Mouse (Mus musculus) heart, embryonic 10.5 days (tissue): Measurements from ENCODE around the gene Loxl3. TPM values are rescaled to one million over a fixed set of nuclear protein-coding genes. Genes with fewer than 3 reads are reported as not detected.
A peak's percentile ranks its signal among the peaks of the same experiment; 100 is the strongest.

Experiments used
- DNase-seq: peaks from one replicate; pipeline ENCODE4 v3.0.0-alpha.2; 2017; ENCODE audit warnings: low spot score
- H3K27ac ChIP-seq: fragments of 300-500 bp; sonication (generic); 2 replicates; pipeline ENCODE4 v1.5.1; 2016; ENCODE audit warnings: mild to moderate bottlenecking
- H3K27me3 ChIP-seq: fragments of 300-500 bp; sonication (generic); 2 replicates; pipeline ENCODE4 v1.6.1; 2016; ENCODE audit warnings: mild to moderate bottlenecking; ENCODE audit not compliant: poor library complexity, insufficient read depth, severe bottlenecking
- H3K36me3 ChIP-seq: fragments of 300-500 bp; sonication (generic); 2 replicates; pipeline ENCODE4 v1.6.1; 2016; ENCODE audit warnings: mild to moderate bottlenecking, moderate library complexity
- H3K4me1 ChIP-seq: fragments of 300-500 bp; sonication (generic); 2 replicates; pipeline ENCODE4 v1.6.1; 2016; ENCODE audit warnings: mild to moderate bottlenecking
- H3K4me3 ChIP-seq: fragments of 300-500 bp; sonication (generic); 2 replicates; pipeline ENCODE4 v1.5.1; 2016; ENCODE audit warnings: mild to moderate bottlenecking, moderate library complexity
- H3K9me3 ChIP-seq: fragments of 300-500 bp; sonication (generic); 2 replicates; pipeline ENCODE4 v1.6.1; 2016; ENCODE audit warnings: mild to moderate bottlenecking, moderate library complexity
- WGBS: fragments of 180-500 bp; shearing (Covaris S2); methylation state at CpG from one replicate; pipeline ENCODE4 v1.1.7; 2016; 5-methylcytosine and 5-hydroxymethylcytosine counted together
- polyA plus RNA-seq: library from polyadenylated mRNA; unstranded; fragments of >200 nt; fragmentation: Nextera tagmentation; extraction: Ambion mirVana; gene quantifications from 2 replicates; pipeline ENCODE4 v1.2.1, GENCODE M21; 2016

The Loxl3 gene
- polyA plus RNA-seq, 1 experiment from 2014 or later, result 9.8 TPM

DNA sequence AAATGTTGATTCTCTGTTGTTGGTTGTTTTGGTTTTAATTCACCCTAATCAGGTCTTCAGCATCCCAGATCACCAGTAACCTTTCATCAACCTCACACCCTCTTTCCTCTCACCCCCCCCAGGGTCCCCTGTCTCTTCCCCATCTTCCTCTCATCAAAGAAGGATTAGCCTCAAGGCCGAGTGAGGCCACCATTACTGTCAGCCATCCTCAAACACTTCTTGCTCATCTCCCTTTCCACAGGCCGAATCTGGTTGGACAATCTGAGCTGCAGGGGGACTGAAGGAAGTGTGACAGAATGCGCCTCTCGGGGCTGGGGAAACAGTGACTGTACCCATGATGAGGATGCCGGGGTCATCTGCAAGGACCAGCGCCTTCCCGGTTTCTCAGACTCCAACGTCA, 3.2 kb downstream of the Loxl3 start:
- no peaks in the 10 kb centered on the region for H3K36me3 ChIP-seq
- H3K9me3 ChIP-seq, result no peaks in the 10 kb centered on the region
- no peak for DNase-seq
- peaks cover 62% of the 10 kb centered on the region for H3K27me3 ChIP-seq
- H3K4me3 ChIP-seq, result no peak overlapping the region
- 59% methylated on average over 8 of the region's 8 CpGs for WGBS
- no peak overlapping the region for H3K27ac ChIP-seq
- peaks cover 38% of the 10 kb centered on the region for H3K4me1 ChIP-seq

DNA sequence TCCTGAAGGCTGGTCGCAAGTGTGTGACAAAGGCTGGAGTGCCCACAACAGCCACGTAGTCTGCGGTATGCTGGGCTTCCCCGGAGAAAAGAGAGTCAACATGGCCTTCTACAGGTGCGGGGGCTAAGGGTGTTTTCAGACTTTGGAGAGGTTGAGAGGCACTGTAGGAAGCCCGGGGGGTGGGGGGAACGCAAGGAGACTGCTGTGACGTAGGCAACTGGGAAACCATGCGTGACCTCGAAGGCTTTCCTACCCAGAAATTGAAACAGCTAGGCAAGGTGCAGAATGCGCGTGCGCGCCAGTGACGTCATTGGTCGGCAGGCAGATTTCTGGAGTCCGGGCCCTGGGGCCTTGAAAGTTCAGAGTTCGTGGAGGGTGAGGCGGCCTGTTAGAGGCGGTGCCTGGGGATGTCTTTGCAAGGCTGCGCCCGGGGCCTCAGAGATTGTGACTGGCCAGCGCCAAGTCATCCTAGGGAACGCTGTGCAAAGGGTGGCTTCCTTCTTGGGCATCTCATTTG, 4.6 kb downstream of the Loxl3 start:
- WGBS, result 10% methylated on average over 24 of the region's 24 CpGs
- Histone ChIP-seq H3K4me3 (peak overlapping the region; percentile 51), H3K27ac (peak overlapping the region; percentile 74), H3K36me3 (no peaks in the 10 kb centered on the region), H3K4me1 (peaks cover 33% of the 10 kb centered on the region), H3K9me3 (no peaks in the 10 kb centered on the region), H3K27me3 (peaks cover 63% of the 10 kb centered on the region)
- DNase-seq, result peak; percentile 94

DNA sequence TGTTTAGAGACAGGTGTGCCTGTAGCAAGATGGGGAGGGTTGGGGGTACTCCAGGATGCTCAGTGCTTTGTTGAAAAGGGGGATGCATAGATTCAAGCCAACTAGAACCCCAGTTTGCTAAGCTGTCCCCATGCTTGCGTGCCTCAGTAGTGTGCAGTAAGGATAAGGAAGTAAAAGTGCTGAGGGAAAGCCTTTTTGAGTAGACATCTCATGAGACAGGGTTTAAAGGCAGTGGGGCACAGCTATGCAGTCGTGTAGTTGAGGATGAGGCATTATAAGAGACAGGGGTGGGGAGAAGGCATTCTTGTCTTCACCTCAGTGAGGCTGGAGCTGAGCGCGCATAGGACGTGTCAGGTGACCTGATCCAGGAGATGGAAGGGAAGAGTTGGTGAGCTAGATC, 6.6 kb downstream of the Loxl3 start:
- Histone ChIP-seq H3K27me3 (peaks cover 50% of the 10 kb centered on the region), H3K9me3 (no peaks in the 10 kb centered on the region), H3K27ac (no peak overlapping the region), H3K36me3 (no peaks in the 10 kb centered on the region), H3K4me1 (peaks cover 29% of the 10 kb centered on the region), H3K4me3 (no peak overlapping the region)
- DNase-seq, result no peak
- WGBS, result 75% methylated on average over 5 of the region's 5 CpGs

DNA sequence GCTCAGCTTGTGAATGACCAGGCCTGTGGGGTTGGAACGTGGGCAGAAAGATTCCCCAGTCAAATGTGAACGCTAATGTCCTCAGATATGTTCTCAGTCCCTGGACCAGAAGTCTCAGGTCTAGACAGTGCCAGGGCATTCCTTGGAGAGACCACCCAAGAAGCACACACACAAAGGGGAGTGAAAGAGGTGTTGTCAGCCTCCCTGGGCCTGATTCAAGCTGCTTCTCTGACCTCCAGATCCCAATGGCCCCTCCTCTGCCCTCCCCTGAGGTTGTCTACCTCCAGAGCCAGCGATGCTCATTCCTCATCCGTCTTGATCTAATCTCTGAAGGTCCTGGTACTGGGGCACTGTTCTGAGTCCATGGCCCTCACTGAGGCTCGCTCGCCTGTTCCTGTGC, 9.6 kb downstream of the Loxl3 start:
- no peaks in the 10 kb centered on the region for H3K9me3 ChIP-seq
- DNase-seq, result no peak
- 63% methylated on average over 6 of the region's 6 CpGs for WGBS
- no peaks in the 10 kb centered on the region for H3K36me3 ChIP-seq
- peak overlapping the region; percentile 37; the same call in 1 of the 2 replicates for H3K27ac ChIP-seq
- peaks cover 26% of the 10 kb centered on the region for H3K4me1 ChIP-seq
- H3K27me3 ChIP-seq, result peaks cover 26% of the 10 kb centered on the region; the same call in 1 of the 2 replicates
- no peak overlapping the region for H3K4me3 ChIP-seq

DNA sequence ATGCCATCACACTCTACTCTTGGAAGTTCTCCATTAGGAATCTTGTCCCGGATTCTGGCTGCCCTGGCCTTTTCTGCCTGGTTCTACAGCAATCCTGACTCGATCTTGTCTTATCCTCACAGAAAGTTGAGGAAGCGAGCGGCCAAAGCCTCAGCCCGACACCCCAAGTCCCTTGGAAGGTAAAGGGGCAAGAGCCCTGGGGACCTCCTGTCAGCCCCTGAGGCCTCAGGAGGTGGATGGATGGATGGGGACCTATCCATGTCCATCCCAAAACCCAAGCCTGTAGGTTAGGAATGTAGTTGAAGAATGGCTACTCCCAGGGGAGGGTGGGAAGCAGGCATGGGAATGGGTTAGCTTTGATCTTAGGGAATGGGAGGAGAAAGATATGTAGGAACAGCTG, 10.0 kb downstream of the Loxl3 start:
- Histone ChIP-seq H3K27ac (peak overlapping the region; percentile 37), H3K4me3 (no peak overlapping the region), H3K9me3 (no peaks in the 10 kb centered on the region), H3K4me1 (peaks cover 22% of the 10 kb centered on the region), H3K27me3 (peaks cover 30% of the 10 kb centered on the region), H3K36me3 (no peaks in the 10 kb centered on the region)
- no peak for DNase-seq
- 77% methylated on average over 5 of the region's 5 CpGs for WGBS

DNA sequence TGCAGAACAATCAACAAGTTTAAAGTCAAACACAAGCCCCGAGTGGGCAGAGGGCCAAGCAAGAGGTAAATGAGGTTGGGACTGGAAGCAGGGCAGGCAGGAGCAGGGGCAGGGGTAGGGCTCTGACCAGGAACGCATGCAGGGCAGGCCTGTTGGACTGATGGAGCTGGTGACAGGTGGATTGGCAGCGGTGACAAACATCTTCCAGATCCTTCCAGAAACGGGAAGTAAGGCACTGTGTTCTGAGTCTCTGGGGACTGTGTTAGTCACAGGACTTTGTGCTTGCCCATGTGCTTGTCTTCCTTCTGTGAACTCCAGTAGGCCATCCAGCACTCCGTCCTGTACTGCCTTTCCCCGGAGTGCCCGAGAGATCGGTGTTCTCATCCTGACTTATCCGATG, 10.8 kb downstream of the Loxl3 start:
- H3K4me1 ChIP-seq, result peaks cover 22% of the 10 kb centered on the region
- peak overlapping the region; percentile 37 for H3K27ac ChIP-seq
- H3K27me3 ChIP-seq, result peaks cover 35% of the 10 kb centered on the region
- no peaks in the 10 kb centered on the region for H3K9me3 ChIP-seq
- 26% methylated on average over 9 of the region's 9 CpGs for WGBS
- DNase-seq, result peak; percentile 93
- no peak overlapping the region for H3K4me3 ChIP-seq
- H3K36me3 ChIP-seq, result no peaks in the 10 kb centered on the region

DNA sequence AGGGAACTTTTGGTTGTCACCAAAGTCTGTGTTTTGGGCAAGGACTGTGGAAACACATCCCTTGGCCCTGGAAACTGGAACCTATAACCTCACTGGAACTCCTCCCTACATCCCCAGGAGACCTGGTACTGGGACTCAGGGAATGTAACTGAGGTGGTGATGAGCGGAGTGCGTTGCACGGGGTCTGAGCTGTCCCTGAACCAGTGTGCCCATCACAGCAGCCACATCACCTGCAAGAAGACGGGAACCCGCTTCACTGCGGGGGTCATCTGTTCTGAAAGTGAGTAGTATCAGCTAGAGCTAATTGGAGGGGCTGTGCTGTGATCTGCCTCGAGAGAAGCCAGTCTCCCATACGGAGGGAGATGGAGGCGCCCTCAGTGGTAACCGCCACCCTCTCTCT, 15.4 kb downstream of the Loxl3 start:
- peaks cover 18% of the 10 kb centered on the region for H3K36me3 ChIP-seq
- H3K27ac ChIP-seq, result peak overlapping the region; percentile 17; the same call in 1 of the 2 replicates
- no peaks in the 10 kb centered on the region for H3K9me3 ChIP-seq
- H3K4me3 ChIP-seq, result no peak overlapping the region
- no peak for DNase-seq
- H3K27me3 ChIP-seq, result peaks cover 18% of the 10 kb centered on the region
- 68% methylated on average over 10 of the region's 10 CpGs for WGBS
- peaks cover 27% of the 10 kb centered on the region for H3K4me1 ChIP-seq

DNA sequence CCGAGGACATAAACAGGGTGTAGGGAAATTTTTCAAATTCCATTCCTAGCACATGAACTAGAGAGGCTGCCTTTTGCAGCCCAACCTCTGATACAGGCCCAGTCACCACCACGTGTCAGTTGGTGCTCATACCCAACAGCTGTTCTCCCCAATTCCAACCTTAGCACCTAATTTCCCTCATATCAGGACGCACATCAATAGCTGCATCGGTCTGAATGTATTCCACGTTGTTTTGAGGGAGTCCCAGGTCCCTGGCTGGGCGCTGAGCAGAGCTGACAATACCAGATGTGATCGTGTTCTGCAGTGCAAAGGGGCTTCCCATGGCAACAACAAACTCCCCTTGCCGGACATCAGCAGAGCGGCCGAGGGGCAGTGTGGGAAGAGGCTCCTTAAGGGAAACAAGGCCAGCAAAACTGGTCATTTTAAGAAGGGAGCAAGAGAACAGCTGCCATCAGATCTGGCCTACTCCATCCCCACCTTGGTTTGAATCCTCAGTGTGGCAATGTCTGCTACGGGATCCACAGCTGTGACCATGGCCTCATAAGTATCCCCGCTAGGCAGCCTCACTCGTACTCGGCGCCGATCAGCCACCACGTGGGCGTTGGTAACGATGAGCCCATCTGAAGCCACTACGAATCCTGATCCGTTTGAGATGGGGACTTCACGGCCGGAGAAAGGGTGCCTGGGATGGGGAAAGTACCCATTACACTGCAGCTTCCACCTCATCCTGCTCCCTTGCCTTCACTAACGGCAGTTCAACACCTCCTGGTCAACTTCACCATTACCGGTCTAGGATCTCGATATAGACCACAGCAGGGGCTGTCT, 19.4 kb downstream of the Loxl3 start:
- 2% methylated on average over 26 of the region's 26 CpGs for WGBS
- peak overlapping the region; percentile 93 for H3K27ac ChIP-seq
- peak overlapping the region; percentile 97 for H3K4me3 ChIP-seq
- H3K9me3 ChIP-seq, result no peaks in the 10 kb centered on the region
- H3K36me3 ChIP-seq, result peaks cover 42% of the 10 kb centered on the region
- DNase-seq, result peak; percentile 86
- peaks cover 29% of the 10 kb centered on the region for H3K4me1 ChIP-seq
- peaks cover 19% of the 10 kb centered on the region for H3K27me3 ChIP-seq

DNA sequence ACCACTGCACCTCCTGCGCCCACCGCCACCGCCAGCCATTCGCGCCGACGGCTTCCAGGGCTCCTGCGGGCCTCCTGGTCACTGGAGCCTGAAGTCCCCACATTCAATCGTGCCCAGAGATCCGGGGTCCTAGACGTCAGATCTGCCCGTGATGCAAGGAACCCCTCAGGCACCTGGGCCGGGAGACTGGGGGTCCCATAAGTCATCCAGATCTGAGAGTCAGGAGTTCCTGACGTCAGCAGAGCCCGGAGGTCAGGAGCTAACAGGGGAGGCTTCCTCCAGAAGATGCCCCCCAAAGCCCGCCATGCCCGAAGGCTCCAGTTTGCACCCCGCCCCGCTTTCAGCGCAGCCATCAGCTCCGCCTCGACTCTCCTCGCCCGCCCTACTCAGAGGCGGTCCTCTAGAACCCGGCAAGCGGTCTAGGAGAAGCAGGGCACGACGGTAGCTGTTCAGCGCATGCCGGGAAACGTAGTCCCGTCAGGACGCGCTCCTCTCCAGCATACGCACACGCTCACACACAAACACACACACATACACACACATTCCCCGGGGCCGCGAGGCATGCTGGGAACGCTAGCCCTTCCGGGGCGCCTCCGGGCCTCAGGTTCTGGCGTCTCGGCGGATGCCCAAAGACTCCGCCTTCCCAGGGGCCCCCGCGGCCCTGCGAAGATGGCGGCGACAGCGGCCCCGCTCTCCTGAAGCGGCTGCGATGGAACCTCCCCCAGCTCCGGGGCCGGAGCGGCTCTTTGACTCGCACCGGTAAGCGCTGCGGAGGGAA, 20.3 kb downstream of the Loxl3 start, which contains the start of gene Aup1:
Gene Aup1, plus strand, starts transcription at position 448 of the 778 bp plus-strand sequence.
- H3K36me3 ChIP-seq, result peaks cover 42% of the 10 kb centered on the region

DNA sequence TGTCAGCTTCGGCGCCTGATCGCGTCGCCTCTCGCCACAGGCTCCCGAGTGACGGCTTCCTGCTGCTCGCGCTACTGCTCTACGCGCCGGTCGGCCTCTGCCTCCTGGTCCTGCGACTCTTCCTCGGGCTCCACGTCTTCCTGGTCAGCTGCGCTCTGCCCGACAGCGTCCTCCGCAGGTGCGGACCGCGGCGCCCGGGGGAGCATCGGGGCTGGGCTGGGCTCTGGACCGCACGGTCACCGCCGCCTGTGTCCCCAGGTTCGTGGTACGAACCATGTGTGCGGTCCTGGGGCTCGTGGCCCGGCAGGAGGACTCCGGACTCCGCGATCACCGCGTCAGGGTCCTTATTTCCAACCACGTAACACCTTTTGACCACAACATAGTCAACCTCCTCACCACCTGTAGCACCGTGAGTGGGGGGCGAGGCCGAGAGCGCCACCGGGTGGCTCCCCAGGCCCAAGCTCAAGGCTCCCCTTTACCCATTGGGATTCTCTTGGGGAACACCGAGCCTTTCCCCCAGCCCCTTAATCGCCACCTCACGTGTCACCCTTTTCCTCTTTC, 21.0 kb downstream of the Loxl3 start, which contains the start of gene Htra2:
Gene Htra2, minus strand, starts transcription at position 403 of the 561 bp plus-strand sequence.
- H3K36me3 ChIP-seq, result peaks cover 42% of the 10 kb centered on the region
- DNase-seq, result no peak
- peak within 1 kb of the TSS; percentile 93 for H3K27ac ChIP-seq
- under 1% methylated on average over 50 of the region's 50 CpGs for WGBS
- no peaks in the 10 kb centered on the region for H3K9me3 ChIP-seq
- H3K27me3 ChIP-seq, result peaks cover 14% of the 10 kb centered on the region; the same call in 1 of the 2 replicates
- H3K4me3 ChIP-seq, result peak within 1 kb of the TSS; percentile 97
- peaks cover 29% of the 10 kb centered on the region for H3K4me1 ChIP-seq

More for the DNA sequence above, 20.3 kb downstream of the Loxl3 start, which contains the start of gene Aup1:
- H3K4me1 ChIP-seq, result peaks cover 29% of the 10 kb centered on the region
- no peaks in the 10 kb centered on the region for H3K9me3 ChIP-seq
- peak within 1 kb of the TSS; percentile 97 for H3K4me3 ChIP-seq
- peak within 1 kb of the TSS; percentile 93 for H3K27ac ChIP-seq
- peaks cover 16% of the 10 kb centered on the region for H3K27me3 ChIP-seq
- WGBS, result under 1% methylated on average over 64 of the region's 64 CpGs
- DNase-seq, result peak; percentile 99

DNA sequence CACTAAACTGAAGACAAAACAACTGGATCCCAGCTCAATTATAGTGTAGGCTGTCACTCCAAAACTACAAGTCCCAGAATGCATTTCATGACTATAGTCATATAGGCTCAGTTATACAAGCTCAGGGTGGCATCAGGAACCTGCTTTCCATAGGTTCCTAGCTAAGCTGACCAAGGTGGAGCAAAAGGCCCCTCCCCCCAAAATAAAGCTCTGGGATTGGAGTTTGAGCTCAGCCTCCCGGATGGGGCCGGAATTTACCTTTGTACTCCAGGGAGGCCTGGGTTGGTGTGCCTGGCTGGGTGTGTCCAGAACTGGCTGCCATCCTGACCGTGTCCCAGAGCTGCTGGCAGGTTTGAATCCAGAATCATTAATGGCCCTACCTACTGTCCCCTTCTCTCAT, 23.8 kb downstream of the Loxl3 start, which contains the start of gene Dqx1:
Gene Dqx1, plus strand, starts transcription at position 55 of the 400 bp plus-strand sequence.
- no peak within 1 kb of the TSS for H3K27ac ChIP-seq
- peaks cover 39% of the 10 kb centered on the region for H3K27me3 ChIP-seq
- no peak for DNase-seq
- WGBS, result 55% methylated on average over 3 of the region's 3 CpGs
- peaks cover 24% of the 10 kb centered on the region for H3K4me1 ChIP-seq
- H3K9me3 ChIP-seq, result no peaks in the 10 kb centered on the region
- peaks cover 24% of the 10 kb centered on the region for H3K36me3 ChIP-seq
- no peak within 1 kb of the TSS for H3K4me3 ChIP-seq

DNA sequence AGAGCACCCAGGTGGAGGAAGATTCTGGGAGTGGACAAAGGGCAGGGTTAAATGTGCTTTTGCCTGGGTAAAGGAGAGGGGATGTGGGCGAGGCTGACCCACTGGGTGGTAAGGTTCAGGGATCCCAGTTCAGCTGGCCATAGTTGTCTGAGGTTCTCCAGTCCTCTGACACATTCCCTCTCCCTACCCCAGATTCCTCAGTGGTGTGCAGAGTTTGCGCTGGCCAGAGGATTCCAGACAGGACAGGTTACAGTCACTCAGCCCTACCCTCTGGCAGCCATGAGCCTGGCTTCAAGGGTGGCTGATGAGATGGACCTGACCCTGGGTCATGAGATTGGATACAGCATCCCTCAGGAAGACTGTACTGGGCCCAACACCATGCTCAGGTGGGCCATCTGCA, 24.8 kb downstream of the Loxl3 start:
- H3K36me3 ChIP-seq, result peaks cover 24% of the 10 kb centered on the region
- no peaks in the 10 kb centered on the region for H3K9me3 ChIP-seq
- peaks cover 15% of the 10 kb centered on the region for H3K4me1 ChIP-seq
- H3K4me3 ChIP-seq, result no peak overlapping the region
- no peak overlapping the region for H3K27ac ChIP-seq
- no peak for DNase-seq
- peaks cover 49% of the 10 kb centered on the region for H3K27me3 ChIP-seq
- WGBS, result 85% methylated on average over 2 of the region's 2 CpGs
